Mouse (Mus musculus): ENCODE data around the gene Ppp1r8.
"Not testable (repeated sequence)": the region's sequence is repeated elsewhere in the genome, so short reads cannot be mapped to it uniquely, and the experiment has no call there.

The Ppp1r8 gene

DNA sequence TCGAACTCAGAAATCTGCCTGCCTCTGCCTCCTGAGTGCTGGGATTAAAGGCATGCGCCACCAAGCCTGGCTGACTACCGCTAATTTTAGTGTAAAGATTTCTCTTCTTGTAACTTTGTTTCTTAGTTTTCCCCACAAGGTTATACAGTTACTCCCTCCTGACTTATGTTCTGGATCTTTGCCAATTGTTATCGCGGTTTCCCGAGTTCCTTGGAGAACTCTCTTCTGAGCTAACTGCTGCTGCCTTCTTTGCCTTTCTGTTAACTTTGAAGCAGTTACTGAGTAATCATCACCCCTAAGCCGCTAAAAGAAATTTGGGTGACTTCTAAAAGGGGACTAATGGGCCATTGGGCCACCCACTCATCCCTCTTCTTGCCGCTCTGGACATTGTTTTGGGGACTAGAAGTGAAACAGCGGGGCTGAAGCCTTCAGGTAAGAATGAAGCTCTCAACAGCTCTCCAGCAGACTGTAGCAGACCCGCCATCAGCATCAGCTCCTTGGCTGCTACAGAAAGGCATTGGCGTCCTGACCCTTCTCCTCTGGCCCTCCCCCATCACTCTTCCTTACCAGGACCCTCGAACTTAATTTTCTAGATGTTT is 37.3 kb downstream of the Ppp1r8 start:
- DNase-seq = no peak

DNA sequence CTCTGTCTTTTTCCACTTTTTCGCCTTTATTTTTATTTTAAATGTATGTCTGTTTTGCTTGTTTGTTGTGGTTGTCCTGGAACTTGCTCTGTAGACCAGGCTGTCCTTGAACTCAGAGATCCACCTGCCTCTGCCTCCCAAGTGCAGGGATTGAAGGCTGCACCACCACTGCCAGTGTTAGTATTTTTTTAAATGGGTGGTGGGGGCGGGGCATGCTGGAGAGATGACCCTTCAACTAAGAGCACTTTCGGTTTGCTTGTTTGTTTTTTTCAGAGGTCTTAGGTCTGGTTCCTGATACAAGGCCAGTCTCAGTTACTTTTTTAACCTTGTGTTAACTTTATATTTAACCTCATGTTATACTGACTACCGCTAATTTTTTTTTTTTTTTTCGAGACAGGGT is 37.8 kb downstream of the Ppp1r8 start:
- DNase-seq = no peak

DNA sequence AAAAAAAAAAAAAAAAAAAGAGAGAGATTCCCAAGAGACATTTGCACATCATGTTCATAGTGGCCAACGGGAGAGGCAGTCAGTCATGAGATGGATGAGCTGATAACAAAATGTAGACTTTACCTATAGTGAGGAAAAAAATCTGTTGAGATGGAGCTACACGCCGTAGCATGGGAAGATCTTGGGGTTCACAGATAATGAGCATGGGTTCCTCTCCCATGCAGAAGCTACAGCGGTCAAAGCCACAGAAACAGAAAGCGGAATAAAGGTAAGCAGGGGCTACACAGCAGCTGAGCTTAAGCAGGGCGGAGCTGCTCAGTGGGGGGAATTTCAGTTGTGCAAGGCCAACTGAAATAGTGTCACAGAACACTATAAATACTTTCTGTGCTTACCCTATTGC is 38.6 kb downstream of the Ppp1r8 start:
- DNase-seq = peak; percentile 21

DNA sequence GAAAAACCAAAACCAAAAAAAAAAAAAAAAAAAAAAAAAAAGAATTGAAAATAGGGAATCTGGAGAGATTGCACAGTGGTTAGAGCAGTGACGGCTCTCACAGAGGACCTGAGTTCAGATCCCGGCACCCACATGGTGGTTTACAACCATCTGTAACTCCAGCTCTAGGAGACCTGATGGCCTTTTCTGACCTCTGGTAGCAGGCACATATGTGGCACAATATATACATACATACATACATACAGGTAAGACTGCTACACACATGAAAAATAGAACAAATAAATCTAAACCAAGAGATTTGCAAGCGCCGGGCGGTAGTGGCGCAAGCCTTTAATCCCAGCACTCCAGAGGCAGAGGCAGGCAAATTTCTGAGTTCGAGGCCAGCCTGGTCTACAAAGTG is 39.1 kb downstream of the Ppp1r8 start:
- no peak for DNase-seq

DNA sequence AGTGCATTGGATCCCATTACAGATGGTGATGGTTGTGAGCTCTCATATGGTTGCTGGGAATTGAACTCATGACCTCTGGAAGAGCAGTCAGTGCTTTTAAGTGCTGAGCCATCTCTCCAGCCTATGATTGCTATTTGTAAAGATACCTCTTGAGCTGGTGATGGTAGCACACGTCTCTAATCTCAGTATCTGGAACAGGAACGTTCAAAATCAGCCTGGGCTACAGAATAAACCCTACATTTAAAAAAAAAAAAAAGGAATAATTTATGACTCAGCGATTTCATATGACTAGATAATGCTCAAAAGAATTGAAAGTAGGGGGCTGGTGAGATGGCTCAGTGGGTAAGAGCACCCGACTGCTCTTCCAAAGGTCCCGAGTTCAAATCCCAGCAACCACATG is 39.8 kb downstream of the Ppp1r8 start:
- DNase-seq = no peak

DNA sequence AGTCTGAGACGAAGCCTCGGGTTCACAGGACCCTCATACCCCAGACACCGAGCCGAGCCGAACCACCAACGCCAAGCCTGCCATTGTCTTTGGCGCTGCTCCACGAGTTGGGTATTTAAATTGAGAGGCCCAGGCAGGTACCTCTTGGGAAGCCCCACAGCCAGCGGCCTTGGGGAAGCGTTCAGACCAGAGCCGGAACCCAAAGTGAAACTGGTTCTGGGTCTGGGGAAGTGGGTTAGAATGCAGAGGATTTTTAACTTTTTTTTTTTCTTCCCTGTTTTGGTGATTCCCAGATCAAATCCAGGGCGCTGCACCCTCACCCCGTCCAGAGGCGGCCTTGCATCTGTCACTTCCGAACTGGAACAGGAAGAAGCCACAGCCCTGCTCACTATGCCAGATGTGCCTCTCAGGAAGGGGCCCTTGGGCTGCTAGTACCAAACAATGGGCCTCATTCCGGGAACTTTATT is 40.8 kb downstream of the Ppp1r8 start:
- DNase-seq = peak; percentile 64

DNA sequence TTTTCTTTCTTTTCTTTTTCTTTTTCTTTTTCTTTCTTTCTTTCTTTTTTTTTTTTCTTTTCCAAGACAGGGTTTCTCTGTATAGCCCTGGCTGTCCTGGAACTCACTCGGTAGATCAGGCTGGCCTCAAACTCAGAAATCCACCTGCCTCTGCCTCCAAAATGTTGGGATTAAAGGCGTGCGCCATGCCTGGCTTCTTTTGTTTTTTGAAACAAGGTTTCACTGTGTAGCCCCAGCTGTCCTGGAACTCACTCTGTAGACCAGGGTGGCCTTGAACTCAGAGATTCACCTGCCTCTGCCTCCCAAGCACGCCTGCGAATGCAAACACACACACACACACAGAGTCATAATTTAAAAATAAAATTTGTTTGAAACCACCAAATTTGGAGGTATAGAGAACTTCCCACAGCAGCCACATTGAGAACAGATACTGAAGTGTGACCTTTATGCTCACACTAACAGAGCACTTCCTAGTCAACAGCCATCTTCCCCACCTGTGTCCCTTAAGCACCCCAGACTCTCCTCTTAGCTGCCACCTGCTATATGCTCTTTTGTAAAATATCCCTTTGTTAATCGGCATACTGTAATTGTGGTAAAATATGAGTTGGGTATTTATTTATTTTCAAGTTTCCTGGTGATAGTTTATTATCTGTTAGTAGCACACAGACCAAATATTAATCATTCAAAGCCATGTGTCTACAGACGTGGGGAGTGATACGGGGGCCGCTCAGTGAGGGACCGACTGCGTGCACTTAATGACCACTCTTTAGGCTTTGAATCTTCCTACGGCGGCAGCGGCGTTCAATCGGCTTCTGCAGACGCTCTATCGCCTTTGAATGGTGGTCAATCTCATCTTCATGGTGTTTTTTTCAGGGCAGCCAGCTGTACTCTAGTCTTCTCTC is 41.5 kb downstream of the Ppp1r8 start:
- no peak for DNase-seq

DNA sequence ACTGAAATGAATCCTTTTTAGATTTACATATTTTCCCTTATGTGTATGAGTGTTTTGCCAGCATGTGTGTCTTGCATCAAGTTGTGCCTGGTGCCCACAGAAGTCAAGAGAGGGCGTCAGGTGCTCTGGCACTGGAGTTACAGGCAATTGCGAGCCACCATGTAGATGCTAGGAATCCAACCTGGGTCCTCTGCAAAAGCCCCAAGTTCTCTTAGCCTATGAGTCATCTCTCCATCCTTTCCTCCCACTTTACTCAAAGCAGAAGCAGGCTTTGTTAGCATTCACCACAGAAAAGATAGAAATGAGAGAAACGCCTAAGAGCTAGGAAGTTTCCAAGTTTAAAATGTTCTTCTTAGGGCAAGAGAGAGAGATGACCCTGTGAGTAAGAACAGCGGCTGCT is 43.1 kb downstream of the Ppp1r8 start:
- DNase-seq = no peak

DNA sequence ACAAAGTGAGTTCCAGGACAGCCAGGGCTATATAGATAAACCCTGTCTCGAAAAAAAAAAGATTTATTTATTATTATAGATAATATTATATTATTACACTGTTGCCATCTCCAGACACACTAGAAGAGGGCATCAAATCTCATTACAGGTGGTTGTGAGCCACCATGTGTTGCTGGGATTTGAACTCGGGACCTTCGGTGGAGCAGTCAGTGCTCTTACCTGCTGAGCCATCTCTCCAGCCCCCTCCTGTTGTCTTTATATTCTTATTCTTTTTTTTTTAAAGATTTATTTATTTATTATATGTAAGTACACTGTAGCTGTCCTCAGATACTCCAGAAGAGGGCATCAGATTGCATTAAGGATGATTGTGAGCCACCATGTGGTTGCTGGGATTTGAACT is 44.3 kb downstream of the Ppp1r8 start:
- DNase-seq = not testable (repeated sequence)

DNA sequence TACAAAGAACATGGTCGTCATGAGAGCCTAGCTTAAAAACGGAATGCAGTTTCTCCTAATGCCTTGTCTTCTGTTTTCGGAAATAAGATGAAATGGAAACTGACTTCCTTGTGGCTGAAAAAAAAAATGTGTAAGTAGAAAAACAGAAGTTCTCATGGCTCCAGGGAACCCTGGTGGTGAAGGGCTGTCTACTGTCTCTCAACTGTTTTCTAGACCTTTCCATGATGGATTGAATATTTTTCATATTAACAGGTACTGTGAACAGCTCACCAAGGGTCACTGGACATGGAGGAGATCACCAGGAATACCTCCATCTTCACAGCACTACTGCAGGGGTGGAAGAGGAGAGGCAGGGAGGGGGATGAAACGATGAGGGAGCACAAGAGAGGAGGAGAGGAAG is 44.9 kb downstream of the Ppp1r8 start:
- DNase-seq = no peak

DNA sequence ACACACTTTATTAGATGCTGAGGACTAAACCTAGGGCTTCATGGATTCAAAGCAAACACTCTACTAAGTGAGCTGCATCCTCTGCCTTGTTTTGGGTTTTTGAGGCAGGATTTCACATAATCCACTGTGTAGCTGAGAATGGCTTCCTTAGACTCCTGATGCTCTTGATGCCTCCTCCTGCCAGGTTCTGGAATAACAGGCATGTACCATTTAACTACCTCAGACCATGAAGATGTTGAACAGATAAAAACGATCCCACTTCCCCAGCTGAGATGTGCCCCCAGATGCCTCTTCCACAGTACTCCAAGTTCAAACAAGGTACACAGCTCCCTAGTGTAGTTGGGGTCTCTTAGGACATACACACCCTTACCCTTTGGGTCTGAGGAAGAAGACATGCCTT is 45.5 kb downstream of the Ppp1r8 start:
- no peak for DNase-seq

DNA sequence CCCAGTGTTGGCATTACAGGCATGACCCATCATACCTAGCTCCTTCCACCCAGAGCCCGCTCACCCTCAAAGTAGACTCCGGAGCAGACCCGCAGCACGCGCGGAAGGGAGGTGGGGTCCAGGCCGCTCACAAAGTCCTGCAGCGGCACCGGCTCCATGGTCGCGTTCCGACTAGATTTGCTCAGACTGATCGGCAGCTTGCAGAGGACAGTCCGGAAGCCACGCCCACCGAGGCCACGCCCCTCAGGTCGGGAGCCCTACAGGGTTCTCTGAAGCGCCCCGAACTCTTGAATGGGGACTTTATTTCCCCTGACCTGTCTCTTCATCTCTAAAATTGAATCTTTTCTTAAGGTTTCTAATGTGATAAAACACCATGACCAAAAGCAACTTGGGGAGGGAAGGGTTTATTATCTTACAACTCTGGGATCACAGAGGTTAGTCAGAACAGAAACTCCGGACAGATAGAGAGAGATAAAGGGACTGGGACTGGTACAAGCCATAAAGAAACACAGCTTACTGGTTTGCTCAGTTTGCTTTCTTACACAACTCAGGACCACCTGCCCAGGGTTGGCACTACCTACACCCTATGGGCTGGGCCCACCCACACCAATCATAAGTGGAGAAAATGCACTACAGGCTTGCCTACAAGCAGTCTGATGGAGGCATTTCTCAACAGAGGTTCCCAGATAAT is 46.6 kb downstream of the Ppp1r8 start, which contains the start of gene Themis2:
TSS of gene Themis2 (minus strand) at position 192 of the 691 bp plus-strand sequence.
- DNase-seq = peak; percentile 88

DNA sequence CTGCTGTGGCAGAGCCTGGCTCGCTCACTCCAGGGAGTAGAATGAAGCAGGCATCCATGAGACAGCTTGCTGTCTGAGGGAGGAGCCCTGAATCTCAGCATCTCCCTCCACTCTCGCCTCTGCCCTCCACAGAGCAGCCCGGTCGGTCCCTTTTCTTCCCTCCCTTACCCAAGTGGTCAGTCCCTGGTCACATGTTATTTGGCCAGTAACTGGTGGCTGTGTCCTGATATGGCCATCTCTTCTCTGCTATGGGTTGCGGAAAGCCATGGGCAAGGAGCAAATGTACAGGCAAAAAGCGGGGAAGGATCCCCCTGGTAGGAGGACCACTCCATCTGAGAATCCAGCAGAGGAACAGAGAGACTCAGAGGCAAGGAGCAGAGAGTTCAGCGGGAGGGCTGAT is 47.8 kb downstream of the Ppp1r8 start:
- no peak for DNase-seq

DNA sequence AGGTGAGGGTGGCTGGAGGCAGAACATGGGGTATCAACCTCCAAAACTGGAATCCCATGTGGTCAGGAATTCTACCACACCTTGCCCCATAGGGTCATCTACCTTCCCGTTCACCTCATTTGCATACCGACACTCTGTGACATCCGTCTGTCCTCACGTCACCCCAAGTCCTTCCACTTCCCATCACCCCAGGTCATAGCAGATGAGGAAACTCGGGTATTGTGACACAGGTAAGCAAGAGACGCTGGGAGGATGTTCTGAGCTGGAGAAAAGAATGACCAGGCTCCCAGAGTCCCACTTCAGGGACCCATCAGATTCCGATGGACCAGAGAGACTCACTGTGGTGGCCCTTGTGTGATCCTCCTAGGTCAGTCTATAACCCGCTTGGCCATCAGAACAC is 48.2 kb downstream of the Ppp1r8 start:
- DNase-seq = no peak

DNA sequence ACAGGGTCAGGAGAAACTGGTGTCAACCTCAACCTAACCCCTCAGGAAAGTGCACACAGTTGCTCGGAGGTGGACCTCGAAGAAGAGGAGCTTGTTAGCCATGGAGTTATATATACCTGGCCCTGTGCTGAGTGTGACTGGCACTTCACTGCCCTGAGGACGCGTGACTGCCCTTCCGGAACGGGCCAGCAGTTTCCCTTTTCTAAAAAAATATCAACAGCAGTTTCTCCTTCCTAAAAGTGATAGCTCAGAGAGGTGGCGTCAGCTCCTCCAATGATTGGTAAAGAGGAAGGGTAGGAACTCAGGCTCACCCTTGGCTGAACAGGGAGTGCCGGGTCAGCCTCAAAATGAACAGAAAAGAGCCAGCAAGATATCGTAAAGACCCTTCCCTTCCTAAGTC is 48.9 kb downstream of the Ppp1r8 start:
- DNase-seq = no peak

DNA sequence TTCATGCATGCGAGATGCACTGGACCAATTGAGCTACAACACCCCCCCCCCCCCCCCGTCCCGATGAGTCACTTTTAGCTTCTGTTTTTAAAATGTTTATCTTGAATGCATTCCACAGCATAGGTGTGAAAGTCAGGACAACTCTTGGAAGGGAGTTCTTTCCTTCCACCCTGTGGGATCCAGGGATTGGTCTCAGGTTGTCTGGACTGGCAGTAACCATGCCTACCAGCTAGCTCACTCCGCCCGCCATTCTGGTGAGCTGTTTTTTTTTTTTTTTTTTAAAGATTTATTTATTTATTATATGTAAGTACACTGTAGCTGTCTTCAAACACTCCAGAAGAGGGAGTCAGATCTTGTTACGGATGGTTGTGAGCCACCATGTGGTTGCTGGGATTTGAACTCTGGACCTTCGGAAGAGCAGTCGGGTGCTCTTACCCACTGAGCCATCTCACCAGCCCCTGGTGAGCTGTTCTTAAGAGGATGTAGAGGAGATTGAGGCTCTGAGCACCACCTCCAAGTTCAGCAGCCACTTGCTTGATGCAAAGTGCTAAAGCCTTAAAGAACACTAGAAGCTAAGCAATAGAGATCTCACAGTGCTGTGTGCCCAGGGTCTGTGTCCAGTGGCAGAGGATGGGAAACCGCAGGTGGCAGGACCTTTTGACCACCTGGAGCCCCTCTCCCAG is 49.5 kb downstream of the Ppp1r8 start:
- not testable (repeated sequence) for DNase-seq

DNA sequence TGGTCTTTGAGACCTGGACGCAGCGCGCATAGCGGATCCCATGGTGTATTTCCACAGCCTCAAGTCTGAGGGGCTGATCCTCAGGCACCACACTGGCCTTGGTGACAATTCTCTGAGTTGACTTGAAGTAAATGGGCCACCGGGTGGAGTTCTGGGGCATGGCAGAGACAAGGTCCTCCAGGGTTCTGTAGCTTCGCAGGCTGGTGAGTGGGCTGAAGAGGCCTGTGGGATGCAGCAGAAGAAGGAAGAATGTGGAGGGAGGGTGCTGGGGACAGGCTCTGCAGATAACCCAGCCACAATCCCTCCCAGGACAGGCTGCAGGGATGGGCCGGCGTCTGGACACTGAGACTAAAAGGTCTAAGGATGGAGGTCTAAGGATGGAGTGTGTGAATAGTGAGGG is 53.2 kb downstream of the Ppp1r8 start:
- DNase-seq = no peak

DNA sequence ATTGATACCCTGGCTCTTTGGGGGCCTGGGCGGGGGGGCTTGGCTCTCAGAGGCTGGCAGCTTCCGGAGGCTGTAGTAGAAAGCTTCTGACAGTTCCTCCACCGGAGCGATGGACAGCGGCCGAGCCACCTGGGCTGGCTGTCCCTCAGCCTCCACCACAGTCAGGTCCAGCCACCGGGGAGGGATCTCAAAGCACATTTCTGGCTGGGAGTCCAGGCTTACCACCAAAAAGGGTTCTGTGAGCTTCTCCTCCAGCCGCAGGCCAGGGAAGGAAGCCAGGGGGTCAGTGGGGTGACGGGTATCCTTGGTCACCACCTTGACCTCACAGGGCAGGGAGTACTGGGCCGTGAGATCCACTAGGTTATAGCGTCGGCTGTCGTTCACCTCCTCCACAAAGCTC is 57.7 kb downstream of the Ppp1r8 start:
- no peak for DNase-seq

DNA sequence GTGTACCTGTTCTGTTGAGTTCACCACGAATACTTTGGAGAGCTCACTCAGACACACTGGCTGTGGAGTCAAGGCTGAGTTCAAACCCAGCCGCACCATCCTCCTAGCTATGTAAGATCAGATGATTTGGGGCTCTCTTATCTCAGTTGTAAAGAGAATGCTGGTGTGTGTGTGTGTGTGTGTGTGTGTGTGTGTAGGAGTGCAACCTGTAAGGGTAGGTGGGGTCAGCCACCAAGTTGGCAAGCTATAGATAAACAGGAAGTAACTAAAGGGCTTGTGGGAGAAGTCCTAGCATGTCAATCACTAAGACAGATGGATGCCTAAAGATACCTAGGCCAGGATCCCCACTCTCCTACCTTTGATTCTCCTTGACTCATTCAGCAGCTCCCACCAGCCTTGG is 59.2 kb downstream of the Ppp1r8 start:
- DNase-seq = no peak

DNA sequence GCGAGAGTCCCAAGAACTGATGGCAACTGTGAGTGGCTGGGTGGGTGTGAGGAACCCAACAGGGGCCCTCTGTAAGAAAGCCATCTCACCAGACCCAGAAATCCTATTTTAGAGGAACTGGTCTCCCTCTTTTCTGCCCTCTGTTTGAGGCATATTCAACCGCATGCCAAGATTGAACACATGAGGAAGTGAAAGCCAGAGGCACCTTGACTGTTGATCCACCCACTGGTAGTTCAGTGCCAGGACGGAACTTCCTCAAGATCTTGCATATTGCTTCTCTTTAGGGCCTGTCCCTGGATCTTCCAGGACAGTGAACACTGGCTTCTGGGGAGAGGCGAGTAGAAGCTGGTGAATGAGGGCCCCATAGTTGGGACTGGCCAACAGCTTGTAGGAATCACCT is 62.7 kb downstream of the Ppp1r8 start:
- no peak for DNase-seq

DNA sequence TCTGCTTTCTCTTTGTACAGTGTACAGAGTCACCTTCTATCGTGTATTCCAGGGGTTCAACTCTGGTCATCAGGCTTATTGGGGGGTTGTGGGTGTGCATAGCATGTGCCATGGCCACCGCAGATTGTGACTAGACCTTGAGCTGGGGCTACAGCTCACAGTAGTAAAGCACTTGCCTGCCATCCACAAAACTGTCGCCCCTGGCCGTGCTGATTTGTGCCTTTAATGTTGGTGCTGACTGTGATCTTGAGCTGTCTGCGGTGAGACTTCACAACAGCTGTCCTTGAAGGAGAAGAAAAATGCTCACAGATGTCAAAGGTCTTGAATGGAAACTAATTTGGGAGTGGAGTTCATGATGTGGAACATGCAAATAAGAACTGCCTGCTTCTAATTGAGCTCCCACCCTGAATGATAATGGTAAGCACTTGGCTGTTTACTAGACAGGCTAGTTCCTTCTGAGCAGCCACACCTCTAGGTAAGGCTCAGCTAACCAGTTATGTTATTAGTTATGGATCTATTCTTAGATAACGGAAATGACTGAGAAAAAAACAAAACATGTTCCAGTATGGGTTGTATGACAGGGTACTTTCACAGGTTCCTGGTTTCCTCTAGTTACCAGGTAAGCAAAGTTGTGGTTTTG is 64.3 kb downstream of the Ppp1r8 start:
- no peak for DNase-seq

All from thymus, postnatal 14 days (tissue).